Mouse (Mus musculus): Measurements from ENCODE around the gene Bbs7.
"Not testable (repeated sequence)": the region's sequence is repeated elsewhere in the genome, so short reads cannot be mapped to it uniquely, and the experiment has no call there.

- TF ChIP-seq POU5F1 (IDR thresholded peaks at IDR 0.05; ENCODE audit: borderline replicate concordance, low read length); CTCF (conservative IDR thresholded peaks at IDR 0.05; ENCODE audit: low read length); NANOG (IDR thresholded peaks at IDR 0.05; ENCODE audit: borderline replicate concordance, low read length): not testable (repeated sequence)
Measured at GRCm38 (mm10) chr3:36599773-36600172, 13.5 kb downstream of the Bbs7 start.

All from E14TG2a.4 (cell line).